Mouse (Mus musculus) embryonic facial prominence, embryonic 15.5 days (tissue): ENCODE data around the gene Tbc1d9b. TPM values are rescaled to one million over a fixed set of nuclear protein-coding genes. Genes with fewer than 3 reads are reported as not detected.
"Not testable (repeated sequence)": the region's sequence is repeated elsewhere in the genome, so short reads cannot be mapped to it uniquely, and the experiment has no call there.

Source experiments
- ATAC-seq: fragments of 200-750 bp; cut with Nextera tagmentation; 2 replicates; pipeline ENCODE4 v1.8.0; 2017; ENCODE audit warnings: low read depth, moderate TSS enrichment; ENCODE audit not compliant: insufficient number of reproducible peaks, low FRiP score, low TSS enrichment
- H3K27ac ChIP-seq: fragments of 300-500 bp; sonication (generic); replicated peaks from 2 replicates; pipeline ENCODE4 v1.5.1; 2015; ENCODE audit warnings: mild to moderate bottlenecking, inconsistent platforms
- H3K27me3 ChIP-seq: fragments of 300-500 bp; sonication (generic); 2 replicates; pipeline ENCODE4 v1.6.1; 2015; ENCODE audit warnings: inconsistent platforms
- H3K36me3 ChIP-seq: fragments of 300-500 bp; sonication (generic); 2 replicates; pipeline ENCODE4 v1.6.1; 2015; ENCODE audit warnings: mild to moderate bottlenecking, inconsistent platforms
- H3K4me1 ChIP-seq: fragments of 300-500 bp; sonication (generic); 2 replicates; pipeline ENCODE4 v1.6.1; 2015; ENCODE audit warnings: inconsistent platforms
- H3K4me2 ChIP-seq: fragments of 300-500 bp; sonication (generic); replicated peaks from 2 replicates; pipeline ENCODE4 v1.6.1; 2015; ENCODE audit warnings: mild to moderate bottlenecking, inconsistent platforms
- H3K4me3 ChIP-seq: fragments of 300-500 bp; sonication (generic); replicated peaks from 2 replicates; pipeline ENCODE4 v1.5.1; 2015; ENCODE audit warnings: mild to moderate bottlenecking, inconsistent platforms
- H3K9ac ChIP-seq: fragments of 300-500 bp; sonication (generic); 2 replicates; pipeline ENCODE4 v1.6.1; 2015; ENCODE audit warnings: inconsistent platforms
- H3K9me3 ChIP-seq: fragments of 300-500 bp; sonication (generic); replicated peaks from 2 replicates; pipeline ENCODE4 v1.6.1; 2016; ENCODE audit warnings: inconsistent platforms
- WGBS: fragments of 180-500 bp; shearing (Covaris S2); methylation state at CpG from one replicate; pipeline ENCODE4 v1.1.7; 2015; 5-methylcytosine and 5-hydroxymethylcytosine counted together
- polyA plus RNA-seq: library from polyadenylated mRNA; unstranded; fragments of >200 nt; fragmentation: Nextera tagmentation; extraction: Ambion mirVana; gene quantifications from 2 replicates; pipeline ENCODE4 v1.2.1, GENCODE M21; 2015

Tbc1d9b gene
- polyA plus RNA-seq, 1 experiment from 2014 or later: 46.6 TPM

DNA sequence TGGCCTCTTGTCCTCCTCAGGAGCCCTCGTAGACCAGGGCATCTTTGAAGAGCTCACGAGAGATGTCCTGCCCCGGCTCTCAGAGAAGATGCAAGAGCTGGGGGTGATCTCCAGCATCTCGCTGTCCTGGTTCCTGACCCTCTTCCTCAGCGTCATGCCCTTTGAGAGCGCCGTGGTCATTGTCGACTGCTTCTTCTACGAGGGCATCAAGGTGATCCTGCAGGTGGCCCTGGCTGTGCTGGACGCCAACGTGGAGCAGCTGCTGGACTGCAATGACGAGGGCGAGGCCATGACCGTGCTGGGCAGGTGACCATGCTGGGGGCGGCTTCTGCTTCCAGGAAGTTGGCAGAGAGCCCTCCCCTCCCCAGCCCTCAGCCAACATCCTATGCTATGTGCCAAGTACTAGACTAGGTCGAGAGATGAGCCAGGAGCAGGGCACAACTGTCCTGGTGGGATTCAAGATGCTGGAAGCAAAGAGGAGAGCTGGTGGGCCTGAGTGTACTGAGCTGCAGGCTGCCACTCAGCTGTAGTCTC is 25.6 kb downstream of the Tbc1d9b start:
- H3K4me3 ChIP-seq: no peak overlapping the region
- H3K4me2 ChIP-seq: no peak overlapping the region
- H3K27ac ChIP-seq: no peak overlapping the region
- WGBS: 93% methylated on average over 16 of the region's 16 CpGs
- H3K9me3 ChIP-seq: no peaks in the 10 kb centered on the region
- ATAC-seq: no peak
- no peak overlapping the region for H3K9ac ChIP-seq
- no peaks in the 10 kb centered on the region for H3K27me3 ChIP-seq
- no peaks in the 10 kb centered on the region for H3K4me1 ChIP-seq
- H3K36me3 ChIP-seq: peaks cover 94% of the 10 kb centered on the region

DNA sequence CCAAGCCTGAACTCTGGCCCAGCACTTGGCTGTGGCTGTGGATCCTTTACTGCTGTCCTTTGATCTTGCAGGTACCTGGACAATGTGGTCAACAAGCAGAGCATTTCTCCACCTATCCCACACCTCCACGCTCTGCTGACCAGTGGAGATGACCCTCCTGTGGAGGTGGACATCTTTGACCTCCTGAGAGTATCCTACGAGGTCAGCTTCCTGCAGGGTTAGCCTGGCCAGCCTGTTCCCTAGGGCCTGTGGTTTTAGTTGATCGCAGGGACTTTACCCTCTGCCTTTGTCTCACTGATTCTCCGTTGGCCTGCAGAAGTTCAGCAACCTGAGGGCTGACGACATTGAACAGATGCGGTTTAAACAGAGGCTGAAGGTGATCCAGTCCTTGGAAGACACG is 27.1 kb downstream of the Tbc1d9b start:
- H3K36me3 ChIP-seq: peaks cover 96% of the 10 kb centered on the region
- H3K27me3 ChIP-seq: no peaks in the 10 kb centered on the region
- no peak overlapping the region for H3K4me3 ChIP-seq
- no peaks in the 10 kb centered on the region for H3K9me3 ChIP-seq
- no peaks in the 10 kb centered on the region for H3K4me1 ChIP-seq
- H3K4me2 ChIP-seq: no peak overlapping the region
- H3K27ac ChIP-seq: no peak overlapping the region
- no peak overlapping the region for H3K9ac ChIP-seq
- no peak for ATAC-seq
- WGBS: 89% methylated on average over 7 of the region's 7 CpGs

DNA sequence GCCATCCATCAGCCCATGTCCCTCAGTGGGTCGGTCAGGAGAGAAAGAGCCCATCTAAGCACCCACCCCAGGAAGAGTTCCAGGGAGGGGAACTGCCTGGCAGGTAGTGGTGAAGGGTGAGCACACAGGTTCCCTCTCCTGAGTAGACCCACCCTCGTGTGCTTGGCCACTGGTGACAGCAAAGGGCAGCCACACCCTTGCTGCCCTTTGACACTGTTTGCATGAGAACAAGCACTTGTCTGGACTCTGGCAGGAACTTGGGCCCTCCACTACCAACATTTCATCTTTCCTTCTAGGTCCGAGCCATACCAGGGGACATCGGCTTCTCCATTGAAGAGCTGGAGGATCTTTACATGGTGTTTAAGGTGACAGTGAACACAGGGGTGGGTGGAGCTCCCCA is 28.2 kb downstream of the Tbc1d9b start:
- no peak overlapping the region for H3K4me3 ChIP-seq
- peaks cover 97% of the 10 kb centered on the region for H3K36me3 ChIP-seq
- H3K4me1 ChIP-seq: no peaks in the 10 kb centered on the region
- no peak for ATAC-seq
- H3K27ac ChIP-seq: no peak overlapping the region
- H3K9ac ChIP-seq: no peak overlapping the region
- no peak overlapping the region for H3K4me2 ChIP-seq
- H3K27me3 ChIP-seq: no peaks in the 10 kb centered on the region
- H3K9me3 ChIP-seq: no peaks in the 10 kb centered on the region
- WGBS: 86% methylated on average over 4 of the region's 4 CpGs

DNA sequence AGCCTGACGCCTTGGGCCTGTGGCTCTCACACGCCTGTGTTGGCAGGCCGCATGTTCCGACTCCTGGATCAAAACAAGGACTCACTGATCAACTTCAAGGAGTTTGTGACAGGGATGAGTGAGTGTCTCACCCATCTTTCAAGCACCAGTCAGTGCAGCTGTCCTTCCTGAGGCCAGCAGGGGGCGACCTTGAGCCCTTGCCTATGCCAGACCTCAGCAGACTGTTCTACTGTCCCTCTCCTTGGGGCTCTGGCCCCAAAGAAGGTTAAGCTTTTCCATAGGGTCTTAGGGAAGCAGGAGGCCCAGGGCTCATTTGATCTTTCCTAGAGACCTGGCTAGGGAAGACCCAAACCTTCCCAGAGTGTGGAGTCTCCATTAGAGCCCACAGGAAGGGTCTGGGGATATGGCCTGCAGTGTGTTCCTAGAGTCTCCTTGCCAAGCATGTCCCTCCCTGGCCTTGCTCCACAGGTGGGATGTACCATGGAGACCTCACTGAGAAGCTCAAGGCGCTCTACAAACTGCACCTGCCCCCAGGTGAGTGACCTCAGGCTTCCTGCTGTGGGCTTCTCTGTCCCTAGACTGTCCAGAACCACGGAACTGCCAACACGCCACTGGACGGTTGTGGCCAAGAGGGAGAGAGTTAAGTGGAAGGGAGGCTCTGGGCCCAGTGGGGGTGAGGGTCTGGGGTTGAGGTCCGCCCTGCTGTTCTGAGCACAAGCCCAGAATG is 30.5 kb downstream of the Tbc1d9b start:
- Histone ChIP-seq H3K27me3 (no peaks in the 10 kb centered on the region), H3K27ac (no peak overlapping the region), H3K36me3 (peaks cover 87% of the 10 kb centered on the region), H3K4me2 (no peak overlapping the region), H3K9ac (no peak overlapping the region), H3K4me3 (no peak overlapping the region), H3K4me1 (no peaks in the 10 kb centered on the region), H3K9me3 (no peaks in the 10 kb centered on the region)
- peak; percentile 7; the same call in 1 of the 2 replicates for ATAC-seq
- WGBS: 60% methylated on average over 10 of the region's 10 CpGs

DNA sequence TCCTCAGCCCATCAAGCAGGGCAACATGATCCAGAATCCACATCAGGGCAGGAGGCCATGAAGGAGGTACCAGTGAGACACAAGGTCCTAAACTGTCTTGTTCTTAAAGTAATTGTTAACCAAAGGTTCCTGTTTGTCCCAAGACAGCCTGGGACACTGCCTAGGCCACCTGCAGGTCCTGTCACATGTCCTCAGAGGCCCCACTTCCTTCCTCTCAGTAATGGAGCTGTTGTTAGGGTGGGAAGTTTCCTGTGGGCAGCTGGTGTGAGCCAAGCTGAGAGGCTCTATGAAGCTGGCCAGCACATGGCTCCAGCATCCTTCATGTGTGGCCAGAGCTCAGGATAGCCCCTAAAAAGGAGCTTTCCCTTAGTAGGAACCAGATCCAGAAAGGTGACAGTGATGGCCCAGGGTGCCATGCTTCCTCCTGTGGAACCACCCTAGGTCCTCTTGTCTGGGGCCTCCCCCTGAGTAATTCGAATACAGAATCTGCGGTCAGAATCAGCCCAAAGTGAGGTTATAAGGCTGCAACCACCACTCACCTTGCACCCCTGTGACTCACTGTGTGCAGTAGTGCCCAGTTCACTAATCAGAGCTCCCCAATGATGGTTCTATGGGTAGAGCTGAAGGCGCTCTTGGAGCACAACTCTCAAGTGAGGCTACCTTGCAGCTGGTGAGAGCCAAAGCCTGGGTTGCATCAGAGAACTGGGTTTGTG is 31.3 kb downstream of the Tbc1d9b start:
- H3K4me3 ChIP-seq: no peak overlapping the region
- no peak overlapping the region for H3K4me2 ChIP-seq
- H3K36me3 ChIP-seq: peaks cover 80% of the 10 kb centered on the region
- no peak overlapping the region for H3K9ac ChIP-seq
- no peak for ATAC-seq
- H3K27me3 ChIP-seq: no peaks in the 10 kb centered on the region
- no peaks in the 10 kb centered on the region for H3K9me3 ChIP-seq
- no peak overlapping the region for H3K27ac ChIP-seq
- WGBS: 91% methylated on average over 3 of the region's 3 CpGs
- H3K4me1 ChIP-seq: no peaks in the 10 kb centered on the region

DNA sequence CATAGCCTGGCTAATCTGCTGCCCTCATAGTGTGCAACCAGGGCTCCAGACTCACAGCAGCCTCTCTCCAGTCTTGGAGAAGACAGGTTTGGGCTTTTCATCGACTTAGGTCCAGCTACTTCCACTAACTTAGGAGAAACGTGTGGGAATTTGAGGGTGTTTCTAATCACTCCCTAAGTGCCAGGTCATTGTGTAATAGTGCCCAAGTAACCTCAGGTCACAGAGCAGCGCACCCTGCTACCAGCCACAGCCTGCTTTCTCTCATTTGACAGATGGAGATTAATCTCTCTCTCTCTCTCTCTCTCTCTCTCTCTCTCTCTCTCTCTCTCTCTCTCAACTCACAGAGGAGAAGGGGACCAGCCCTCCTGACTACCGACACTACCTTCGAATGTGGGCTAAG is 37.2 kb downstream of the Tbc1d9b start:
- H3K4me1 ChIP-seq: no peaks in the 10 kb centered on the region
- no peak overlapping the region for H3K4me3 ChIP-seq
- no peak for ATAC-seq
- no peak overlapping the region for H3K27ac ChIP-seq
- H3K9ac ChIP-seq: no peak overlapping the region
- H3K9me3 ChIP-seq: no peaks in the 10 kb centered on the region
- no peaks in the 10 kb centered on the region for H3K27me3 ChIP-seq
- 87% methylated on average over 5 of the region's 5 CpGs for WGBS
- H3K36me3 ChIP-seq: peaks cover 67% of the 10 kb centered on the region
- no peak overlapping the region for H3K4me2 ChIP-seq

DNA sequence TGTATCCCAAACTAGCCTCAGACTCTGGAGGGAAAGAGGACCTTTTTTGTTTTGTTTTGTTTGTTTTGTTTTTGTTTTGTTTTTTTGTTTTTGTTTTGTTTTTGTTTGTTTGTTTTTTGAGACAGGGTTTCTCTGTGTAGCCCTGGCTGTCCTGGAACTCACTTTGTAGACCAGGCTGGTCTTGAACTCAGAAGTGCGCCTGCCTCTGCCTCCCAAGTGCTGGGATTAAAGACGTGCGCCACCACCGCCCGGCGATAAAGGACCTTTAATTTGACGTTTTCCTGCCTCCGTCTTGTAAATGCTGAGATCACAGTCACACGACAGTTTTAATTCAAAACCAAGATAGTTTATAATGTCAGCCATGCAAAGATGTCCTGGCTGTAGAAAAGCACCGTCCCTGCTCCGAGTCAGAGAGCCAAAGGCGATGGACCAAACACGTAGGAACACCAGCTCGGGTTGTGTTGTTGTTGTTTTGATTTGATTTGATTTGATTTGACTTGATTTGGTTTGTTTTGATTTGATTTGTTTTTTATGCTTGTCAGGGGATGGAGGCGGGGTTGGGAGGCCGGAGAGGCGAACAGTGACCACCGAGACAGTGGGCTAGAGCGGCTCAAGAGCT is 43.0 kb downstream of the Tbc1d9b start, which contains the start of gene Mrnip:
Gene Mrnip (plus strand): TSS at position 334 of the 619 bp plus-strand sequence.
- H3K36me3 ChIP-seq: peaks cover 43% of the 10 kb centered on the region
- peak within 1 kb of the TSS; percentile 57 for H3K9ac ChIP-seq
- WGBS: 5% methylated on average over 19 of the region's 19 CpGs
- peak; percentile 21; the same call in 1 of the 2 replicates for ATAC-seq
- not testable (repeated sequence) for H3K27me3 ChIP-seq, H3K9me3 ChIP-seq, H3K4me1 ChIP-seq
- H3K4me2 ChIP-seq: peak within 1 kb of the TSS; percentile 66
- peak within 1 kb of the TSS; percentile 68 for H3K4me3 ChIP-seq
- H3K27ac ChIP-seq: peak within 1 kb of the TSS; percentile 68

DNA sequence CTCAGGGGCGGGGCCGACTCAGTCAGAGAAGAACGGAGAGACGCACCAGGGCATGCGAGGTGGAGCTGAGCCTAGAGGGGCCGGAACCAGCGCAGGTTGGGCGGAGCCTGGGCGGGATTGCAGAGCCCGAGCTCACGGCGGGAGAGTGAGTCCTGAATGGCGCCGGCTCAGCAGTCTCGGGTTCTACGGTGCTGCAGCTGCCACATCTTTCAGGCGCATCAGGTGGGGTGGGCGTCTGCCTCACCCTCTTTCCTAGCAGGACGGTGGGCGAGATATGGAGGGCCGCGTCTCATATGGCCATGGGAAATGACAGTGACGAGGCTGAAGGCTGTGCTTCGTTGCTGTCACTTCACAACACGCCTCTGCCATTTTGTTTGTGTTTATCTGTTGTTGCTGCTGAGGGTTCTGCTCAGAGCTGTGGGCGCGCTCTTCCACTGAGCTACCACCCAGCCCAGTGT is 43.6 kb downstream of the Tbc1d9b start:
- H3K27me3 ChIP-seq: no peaks in the 10 kb centered on the region

DNA sequence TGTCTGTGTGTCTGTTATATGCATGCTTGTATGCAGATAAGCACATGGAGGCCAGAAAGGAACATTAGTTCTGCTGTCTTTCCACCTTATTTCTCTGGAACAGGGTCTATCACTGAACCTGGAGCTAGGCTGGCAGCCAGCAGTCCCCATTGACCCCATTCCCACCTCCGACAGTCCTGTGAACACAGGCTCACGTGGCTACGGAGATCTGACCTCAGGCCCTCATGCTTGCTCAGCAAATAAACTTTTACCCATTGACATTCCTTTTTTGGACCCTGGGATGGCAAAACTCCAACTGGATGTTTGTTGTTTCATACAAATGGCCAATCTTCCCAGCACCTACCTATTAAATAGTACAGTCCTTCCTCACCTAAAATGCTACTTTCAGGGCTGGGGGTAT is 45.2 kb downstream of the Tbc1d9b start:
- Histone ChIP-seq H3K9me3 (no peaks in the 10 kb centered on the region), H3K27ac (no peak overlapping the region), H3K9ac (no peak overlapping the region), H3K27me3 (no peaks in the 10 kb centered on the region), H3K4me3 (no peak overlapping the region), H3K4me1 (no peaks in the 10 kb centered on the region; the same call in 1 of the 2 replicates), H3K4me2 (no peak overlapping the region), H3K36me3 (peaks cover 30% of the 10 kb centered on the region)
- WGBS: 78% methylated on average over 3 of the region's 3 CpGs
- no peak for ATAC-seq

More for the DNA sequence above, 43.6 kb downstream of the Tbc1d9b start:
- peak overlapping the region; percentile 66 for H3K4me2 ChIP-seq
- no peaks in the 10 kb centered on the region for H3K9me3 ChIP-seq
- H3K9ac ChIP-seq: peak overlapping the region; percentile 57
- H3K4me3 ChIP-seq: peak overlapping the region; percentile 68
- WGBS: 0% methylated on average over 27 of the region's 27 CpGs
- no peaks in the 10 kb centered on the region; the same call in 1 of the 2 replicates for H3K4me1 ChIP-seq
- H3K36me3 ChIP-seq: peaks cover 42% of the 10 kb centered on the region
- H3K27ac ChIP-seq: peak overlapping the region; percentile 67
- ATAC-seq: peak; percentile 99

DNA sequence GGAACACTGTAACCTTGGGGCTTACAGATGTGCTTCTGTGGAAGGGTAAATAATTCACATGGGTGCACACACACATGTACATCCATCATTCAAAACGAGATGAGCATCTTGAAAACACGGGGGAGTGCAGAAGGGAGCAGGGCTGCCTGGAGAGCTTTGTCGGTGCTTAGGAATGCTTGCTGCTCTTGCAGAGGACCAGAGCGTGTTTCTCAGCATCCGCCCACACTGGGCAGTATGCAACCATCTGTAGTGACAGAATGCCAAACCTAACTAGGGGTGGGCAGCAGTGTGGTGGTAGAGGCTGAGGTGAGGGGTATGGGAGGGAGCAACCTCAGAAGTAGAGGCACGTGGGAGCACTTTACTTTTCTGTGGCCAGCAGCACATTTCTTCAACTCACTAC is 45.9 kb downstream of the Tbc1d9b start:
- H3K27me3 ChIP-seq: no peaks in the 10 kb centered on the region
- 81% methylated on average over 6 of the region's 6 CpGs for WGBS
- no peak overlapping the region for H3K27ac ChIP-seq
- H3K4me1 ChIP-seq: no peaks in the 10 kb centered on the region; the same call in 1 of the 2 replicates
- peaks cover 24% of the 10 kb centered on the region for H3K36me3 ChIP-seq
- no peaks in the 10 kb centered on the region for H3K9me3 ChIP-seq
- H3K9ac ChIP-seq: no peak overlapping the region
- no peak overlapping the region for H3K4me2 ChIP-seq
- H3K4me3 ChIP-seq: no peak overlapping the region
- no peak for ATAC-seq
